Mouse (Mus musculus) frontal cortex, postnatal 10 days (tissue): ENCODE data around the gene Crxos.
"Not testable (repeated sequence)": the region's sequence is repeated elsewhere in the genome, so short reads cannot be mapped to it uniquely, and the experiment has no call there.

ENCODE experiments used
- DNase-seq, 2 experiments: peaks; one replicate each; pipeline ENCODE4 v3.0.0; 2022; ENCODE audit warnings: low spot score in 2 of 2, mixed read lengths in 1 of 2

Gene Crxos

GRCm38 (mm10) chr7:15882317-15882716 is at the start of gene Crxos:
Gene Crxos (plus strand): TSS chr7:15882617.
- DNase-seq = no peak

- DNase-seq = no peak
Observed at GRCm38 (mm10) chr7:15839578-15839977, 42.8 kb upstream of the Crxos start, which contains the start of gene Obox6. Gene Obox6 (minus strand): TSS chr7:15839678.

GRCm38 (mm10) chr7:15859657-15860056 is 22.8 kb upstream of the Crxos start:
- no peak for DNase-seq

GRCm38 (mm10) chr7:15864104-15864503 is 18.3 kb upstream of the Crxos start:
- no peak for DNase-seq

GRCm38 (mm10) chr7:15879756-15880155 is 2.7 kb upstream of the Crxos start, which contains the start of gene Crx:
Gene Crx (minus strand): TSS chr7:15879968.
- no peak for DNase-seq

GRCm38 (mm10) chr7:15881388-15881787 is 1.0 kb upstream of the Crxos start:
- DNase-seq = no peak

- DNase-seq = no peak
Observed at GRCm38 (mm10) chr7:15881831-15882230, 586 bp upstream of the Crxos start.

GRCm38 (mm10) chr7:15884127-15884526 is 1.7 kb downstream of the Crxos start:
- DNase-seq = no peak

GRCm38 (mm10) chr7:15894251-15894650 is 11.8 kb downstream of the Crxos start:
- DNase-seq = no peak

GRCm38 (mm10) chr7:15901366-15902048 is 19.1 kb downstream of the Crxos start:
- DNase-seq = no peak

GRCm38 (mm10) chr7:15905861-15906260 is 23.4 kb downstream of the Crxos start:
- no peak for DNase-seq

GRCm38 (mm10) chr7:15906602-15907001 is 24.2 kb downstream of the Crxos start:
- no peak for DNase-seq

- no peak for DNase-seq
Observed at GRCm38 (mm10) chr7:15907971-15908590, 25.7 kb downstream of the Crxos start.

- no peak for DNase-seq
Observed at GRCm38 (mm10) chr7:15910521-15910920, 28.1 kb downstream of the Crxos start.

GRCm38 (mm10) chr7:15912183-15912582 is 29.8 kb downstream of the Crxos start:
- DNase-seq = peak in 1 of 2 experiments; percentile 68

GRCm38 (mm10) chr7:15914252-15914651 is 31.8 kb downstream of the Crxos start:
- DNase-seq = no peak

- no peak for DNase-seq
Observed at GRCm38 (mm10) chr7:15914751-15915150, 32.3 kb downstream of the Crxos start.

- DNase-seq = not testable (repeated sequence)
Observed at GRCm38 (mm10) chr7:15915695-15916094, 33.3 kb downstream of the Crxos start.

GRCm38 (mm10) chr7:15916134-15916723 is 33.8 kb downstream of the Crxos start:
- no peak for DNase-seq

- no peak for DNase-seq
Observed at GRCm38 (mm10) chr7:15916996-15917395, 34.6 kb downstream of the Crxos start.

- DNase-seq = no peak
Observed at GRCm38 (mm10) chr7:15918371-15918770, 36.0 kb downstream of the Crxos start.

- no peak for DNase-seq
Observed at GRCm38 (mm10) chr7:15919947-15920346, 37.5 kb downstream of the Crxos start.

GRCm38 (mm10) chr7:15920645-15921190 is 38.3 kb downstream of the Crxos start:
- no peak for DNase-seq
